Mouse (Mus musculus) spleen, adult 2 months (tissue): ENCODE measurements around the gene Ptges3.

Source experiments
- CTCF ChIP-seq: fragments of 200-500 bp; IDR thresholded peaks from 2 replicates; pipeline ENCODE4 v1.5.1; 2011; ENCODE audit warnings: mild to moderate bottlenecking, inconsistent platforms; ENCODE audit not compliant: insufficient read depth, insufficient read length, insufficient replicate concordance; ENCODE audit errors: extremely low read depth
- POLR2A ChIP-seq: fragments of 200-500 bp; IDR thresholded peaks from 2 replicates; pipeline ENCODE4 v1.6.1; 2011; ENCODE audit warnings: low read depth, low read length, inconsistent platforms

GRCm38 (mm10) chr10:128081807-128082476 is 23.2 kb downstream of the Ptges3 start:
- no peak for TF ChIP-seq CTCF
- TF ChIP-seq POLR2A = no peak
